Mouse (Mus musculus) heart, adult 2 months (tissue): ENCODE data around the gene Dot1l.

Source experiments
- CTCF ChIP-seq: fragments of 200-600 bp; IDR thresholded peaks from 2 replicates; pipeline ENCODE4 v1.8.1; 2022; ENCODE audit warnings: antibody characterized with exemption, mild to moderate bottlenecking, moderate library complexity
- POLR2A ChIP-seq: fragments of 200-500 bp; IDR thresholded peaks from 2 replicates; pipeline ENCODE4 v1.6.1; 2011; ENCODE audit warnings: mild to moderate bottlenecking, low read depth, low read length, control low read depth; ENCODE audit not compliant: insufficient read depth

GRCm38 (mm10) chr10:80818599-80819281, 63.7 kb downstream of the Dot1l start:
- TF ChIP-seq POLR2A (no peak), CTCF (no peak)
